Mouse (Mus musculus) bone marrow, adult 2 months (tissue): ENCODE results near the gene Tex21.

Experiments used
- CTCF ChIP-seq: fragments of 200-500 bp; IDR thresholded peaks from 2 replicates; pipeline ENCODE4 v1.5.1; 2011; ENCODE audit warnings: low read length, control low read depth; ENCODE audit not compliant: control insufficient read depth, insufficient read depth
- POLR2A ChIP-seq: fragments of 200-500 bp; IDR thresholded peaks from 2 replicates; pipeline ENCODE4 v1.6.1; 2011; ENCODE audit warnings: low read depth, mild to moderate bottlenecking, control low read depth, low read length, borderline replicate concordance; ENCODE audit not compliant: control insufficient read depth

GRCm38 (mm10) chr12:76263876-76264275 lies 17.3 kb upstream of the Tex21 start:
- no peak for TF ChIP-seq CTCF
- TF ChIP-seq POLR2A: no peak
